Comparison of ENCODE assay signal across 23 mouse cellular contexts in genomic region chr11:78102142-78102541, GRCm38 (mm10). TPM values are rescaled to one million over a fixed set of nuclear protein-coding genes. Genes with fewer than 3 reads are reported as not detected.
DNase-seq lines count a peak whose midpoint lies in the region; ATAC-seq lines count a peak whose summit lies in the region.
"Had no signal": no experiment of that assay in that cellular context is flagged by ENCODE, and none has a peak within 500 bp of the region (broad histone marks: within the 10 kb centered on the region; RNA-seq: fewer than 3 reads in every experiment).

No protein-coding gene starts in this region.

- no peak for DNase-seq in liver, embryonic 13.5 days
- DNase-seq in liver, embryonic 11.5 days (ENCODE audit: low spot score) = no peak
- peak; percentile 59 for DNase-seq in 416B (ENCODE audit: low read depth)
- DNase-seq in NIH3T3 (ENCODE audit: low read depth) = peak; percentile 88
- no peak for DNase-seq in heart, postnatal 36 days
- no peak for DNase-seq in forebrain, embryonic 14.5 days (ENCODE audit: low spot score)
- DNase-seq: adrenal gland, postnatal 25 days; B cell, adult 2 months; cerebellum, adult 18-20 months; cerebellum, adult 9-10 months; cerebellum, postnatal 14 days; gastrocnemius, postnatal 25 days; heart, adult 2 months; heart, postnatal 14 days; kidney, adult 11 months had no signal

- H3K36me3 ChIP-seq in liver, embryonic 13.5 days = peaks cover 8% of the 10 kb centered on the region
- no peaks in the 10 kb centered on the region for H3K36me3 ChIP-seq in liver, embryonic 11.5 days (ENCODE audit: control insufficient read depth, insufficient read depth, low read length)
- no peaks in the 10 kb centered on the region for H3K36me3 ChIP-seq in forebrain, embryonic 14.5 days (ENCODE audit: control insufficient read depth, insufficient read depth, low read length)

- H3K9me3 ChIP-seq in liver, embryonic 13.5 days (replicated peaks) = no peaks in the 10 kb centered on the region
- H3K9me3 ChIP-seq in liver, embryonic 11.5 days (ENCODE audit: control insufficient read depth, low read length) = no peaks in the 10 kb centered on the region
- no peaks in the 10 kb centered on the region for H3K9me3 ChIP-seq in forebrain, embryonic 14.5 days (replicated peaks; ENCODE audit: control insufficient read depth, low read length)
- H3K9me3 ChIP-seq: forebrain, embryonic 15.5 days; heart, embryonic 10.5 days; heart, embryonic 13.5 days; hindbrain, embryonic 12.5 days; hindbrain, embryonic 15.5 days; intestine, embryonic 15.5 days had no signal

- H3K4me2 ChIP-seq in liver, embryonic 13.5 days = no peak overlapping the region
- no peak overlapping the region for H3K4me2 ChIP-seq in liver, embryonic 11.5 days
- H3K4me2 ChIP-seq in forebrain, embryonic 14.5 days (ENCODE audit: low read length) = no peak overlapping the region
- H3K4me2 ChIP-seq: forebrain, embryonic 15.5 days; heart, embryonic 13.5 days; hindbrain, embryonic 12.5 days; hindbrain, embryonic 15.5 days; intestine, embryonic 15.5 days had no signal

- H3K4me3 ChIP-seq in liver, embryonic 13.5 days (replicated peaks) = no peak overlapping the region
- H3K4me3 ChIP-seq in liver, embryonic 11.5 days (ENCODE audit: low read depth, low read length) = no peak overlapping the region
- H3K4me3 ChIP-seq in forebrain, embryonic 14.5 days (ENCODE audit: low read depth, low read length) = no peak overlapping the region
- H3K4me3 ChIP-seq: forebrain, embryonic 15.5 days; heart, adult 2 months; heart, embryonic 10.5 days; heart, embryonic 13.5 days; hindbrain, embryonic 12.5 days; hindbrain, embryonic 15.5 days; intestine, embryonic 15.5 days had no signal

- intact Hi-C loops in heart, postnatal 36 days (cut with DNase I) = loop anchor here (5.0 kb wide), 2 partner anchors 35 to 55 kb away; no protein-coding TSS in a partner anchor

- H3K27me3 ChIP-seq in liver, embryonic 13.5 days = no peaks in the 10 kb centered on the region
- H3K27me3 ChIP-seq in liver, embryonic 11.5 days (replicated peaks; ENCODE audit: control insufficient read depth, insufficient read depth, low read length) = no peaks in the 10 kb centered on the region
- H3K27me3 ChIP-seq in forebrain, embryonic 14.5 days (replicated peaks; ENCODE audit: control insufficient read depth, insufficient read depth, low read length) = no peaks in the 10 kb centered on the region
- H3K27me3 ChIP-seq: forebrain, embryonic 15.5 days; heart, embryonic 13.5 days; hindbrain, embryonic 12.5 days; hindbrain, embryonic 15.5 days; intestine, embryonic 15.5 days had no signal

- H3K4me1 ChIP-seq in liver, embryonic 13.5 days (replicated peaks) = peaks cover 32% of the 10 kb centered on the region
- H3K4me1 ChIP-seq in liver, embryonic 11.5 days (replicated peaks; ENCODE audit: control insufficient read depth, insufficient read depth, low read length) = peaks cover 6% of the 10 kb centered on the region; the same call in 1 of the 2 replicates
- H3K4me1 ChIP-seq in forebrain, embryonic 14.5 days (ENCODE audit: control insufficient read depth, insufficient read depth, low read length) = no peaks in the 10 kb centered on the region
- H3K4me1 ChIP-seq: intestine, embryonic 15.5 days had no signal

- no peak for ATAC-seq in liver, embryonic 13.5 days (ENCODE audit: low read depth)
- no peak for ATAC-seq in liver, embryonic 11.5 days (replicated peaks; ENCODE audit: low FRiP score)
- ATAC-seq in forebrain, embryonic 14.5 days = no peak
- ATAC-seq: activated CD4-positive, CD25-positive, alpha-beta regulatory T cell, adult 4 months; CD4-positive, CD25-positive, alpha-beta regulatory T cell, adult 4 months; forebrain, embryonic 15.5 days; intestine, embryonic 15.5 days had no signal

- 0 out of 2 replicates have a peak overlapping the region, but pooled peaks have one; percentile 54 for H3K27ac ChIP-seq in liver, embryonic 13.5 days
- H3K27ac ChIP-seq in liver, embryonic 11.5 days (ENCODE audit: low read depth, low read length) = no peak overlapping the region
- H3K27ac ChIP-seq in forebrain, embryonic 14.5 days (ENCODE audit: low read depth, low read length) = no peak overlapping the region
- H3K27ac ChIP-seq: forebrain, embryonic 15.5 days; heart, adult 2 months; heart, embryonic 10.5 days; heart, embryonic 13.5 days; hindbrain, embryonic 12.5 days; hindbrain, embryonic 15.5 days; intestine, embryonic 15.5 days had no signal

- no peak overlapping the region for H3K9ac ChIP-seq in liver, embryonic 13.5 days
- no peak overlapping the region for H3K9ac ChIP-seq in liver, embryonic 11.5 days (ENCODE audit: low read depth, low read length)
- no peak overlapping the region for H3K9ac ChIP-seq in forebrain, embryonic 14.5 days (ENCODE audit: low read length)
- H3K9ac ChIP-seq: forebrain, embryonic 15.5 days; heart, embryonic 13.5 days; hindbrain, embryonic 12.5 days; hindbrain, embryonic 15.5 days; intestine, embryonic 15.5 days had no signal

- 59% methylated on average over 5 of the region's 5 CpGs for WGBS in liver, embryonic 13.5 days (ENCODE audit: insufficient replicate concordance)
- WGBS in liver, embryonic 11.5 days = 65% methylated on average over 5 of the region's 5 CpGs
- 93% methylated on average over 5 of the region's 5 CpGs for WGBS in forebrain, embryonic 14.5 days

RNA-seq across cellular contexts. Expression of gene Fam222b, which starts 7.7 kb away (rescaled TPM):
- 3.7 and 5.5 TPM in 2 replicates for polyA plus RNA-seq in liver, embryonic 13.5 days (2015; fragmentation: Nextera tagmentation; extraction: Ambion mirVana)
- polyA plus RNA-seq in liver, embryonic 11.5 days (2014; fragmentation: Nextera tagmentation; extraction: Ambion mirVana) = 13.9 and 17.3 TPM in 2 replicates
- total RNA-seq in heart, postnatal 36 days (2021) = 10 to 100 TPM; 11.7 to 12.3 TPM
- polyA plus RNA-seq in forebrain, embryonic 14.5 days (2014; fragmentation: Nextera tagmentation; extraction: Ambion mirVana) = 22.3 and 23.9 TPM in 2 replicates

RNA-seq across cellular contexts. Expression of gene Eral1, which starts 22.0 kb away (rescaled TPM):
- 19.1 and 20.2 TPM in 2 replicates for polyA plus RNA-seq in liver, embryonic 13.5 days (2015; fragmentation: Nextera tagmentation; extraction: Ambion mirVana)
- polyA plus RNA-seq in liver, embryonic 11.5 days (2014; fragmentation: Nextera tagmentation; extraction: Ambion mirVana) = 39.0 and 40.8 TPM in 2 replicates
- 10 to 100 TPM; 26.2 to 28.4 TPM for total RNA-seq in heart, postnatal 36 days (2021)
- 36.8 and 40.2 TPM in 2 replicates for polyA plus RNA-seq in forebrain, embryonic 14.5 days (2014; fragmentation: Nextera tagmentation; extraction: Ambion mirVana)

Comparison
In these comparisons a context has a peak if more than half of its experiments do, and no peak if none do; other contexts are left out.
1. DNase-seq: peak in 416B (single experiment) and NIH3T3 (single experiment); none in liver, embryonic 13.5 days (single experiment), liver, embryonic 11.5 days (single experiment), heart, postnatal 36 days (0 of 2) and forebrain, embryonic 14.5 days (single experiment).